Mouse (Mus musculus) right cerebral cortex, postnatal 4 days (tissue): ENCODE measurements around the gene Olfr976.
"Not testable (repeated sequence)": the region's sequence is repeated elsewhere in the genome, so short reads cannot be mapped to it uniquely, and the experiment has no call there.

Source experiments
- DNase-seq: peaks from one replicate; pipeline ENCODE4 v3.0.0-alpha.2; 2022

Gene Olfr976

DNA sequence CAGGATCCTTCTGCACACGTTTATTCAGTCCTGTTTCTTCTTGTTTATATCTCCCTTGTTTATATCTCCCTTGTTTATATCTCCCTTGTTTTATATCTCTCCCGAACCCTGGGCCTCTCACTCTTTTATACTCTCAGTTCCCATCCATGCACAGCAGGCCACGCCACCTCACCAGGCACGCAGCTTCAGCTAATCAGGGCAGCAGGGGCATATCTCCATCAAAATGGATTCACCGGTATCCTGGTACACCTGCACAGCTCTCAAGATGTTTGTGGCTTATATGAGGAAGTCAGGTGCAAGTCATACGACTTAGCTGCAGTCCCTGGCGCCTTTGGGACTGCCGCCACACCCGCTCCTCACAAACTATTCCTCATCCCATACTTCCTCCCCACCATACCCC lies at the start of gene Olfr976:
Gene Olfr976 (minus strand): TSS at position 101 of the 400 bp plus-strand sequence.
- not testable (repeated sequence) for DNase-seq

DNA sequence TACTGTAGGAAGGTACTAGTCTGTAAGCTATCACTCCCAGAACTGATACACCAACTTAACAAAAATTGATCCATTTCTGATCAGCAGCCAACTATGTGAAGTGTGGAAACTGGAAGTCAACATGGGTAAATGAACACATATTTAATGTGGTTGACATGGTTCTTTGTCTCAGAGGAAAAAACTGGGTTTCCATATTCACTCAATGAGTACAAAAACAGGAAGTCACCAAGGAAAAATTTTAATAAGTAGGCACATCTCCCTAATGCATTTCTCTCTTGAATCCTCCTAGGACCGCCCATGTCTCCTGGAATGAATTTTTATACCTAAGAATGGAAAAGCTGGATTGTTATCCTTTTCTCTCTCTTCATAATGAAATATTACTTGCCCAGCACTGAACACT lies 48.5 kb upstream of the Olfr976 start, which contains the start of gene Olfr980:
Gene Olfr980 (minus strand): TSS at position 101 of the 400 bp plus-strand sequence.
- DNase-seq: no peak

DNA sequence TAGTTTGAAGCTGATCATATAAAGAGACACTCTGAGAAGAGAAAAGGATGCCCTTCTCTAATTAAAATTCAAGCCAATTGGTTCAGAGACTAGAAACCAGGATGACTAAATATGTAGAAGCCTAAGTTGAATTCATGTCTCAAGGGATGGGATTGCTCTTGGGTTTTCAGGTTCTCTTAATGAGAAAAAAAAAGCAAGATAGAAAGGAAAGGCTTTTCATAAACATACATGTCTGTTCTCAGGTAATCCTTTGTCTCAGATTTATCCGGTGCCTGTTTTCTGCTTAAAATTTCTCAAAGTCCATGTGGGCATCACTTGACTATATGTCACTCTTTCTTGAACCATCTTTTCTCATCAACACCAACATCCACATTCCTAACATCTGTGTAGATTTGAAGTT lies 42.4 kb upstream of the Olfr976 start, which contains the start of gene Olfr979:
Gene Olfr979 (minus strand): TSS at position 101 of the 400 bp plus-strand sequence.
- DNase-seq: no peak

DNA sequence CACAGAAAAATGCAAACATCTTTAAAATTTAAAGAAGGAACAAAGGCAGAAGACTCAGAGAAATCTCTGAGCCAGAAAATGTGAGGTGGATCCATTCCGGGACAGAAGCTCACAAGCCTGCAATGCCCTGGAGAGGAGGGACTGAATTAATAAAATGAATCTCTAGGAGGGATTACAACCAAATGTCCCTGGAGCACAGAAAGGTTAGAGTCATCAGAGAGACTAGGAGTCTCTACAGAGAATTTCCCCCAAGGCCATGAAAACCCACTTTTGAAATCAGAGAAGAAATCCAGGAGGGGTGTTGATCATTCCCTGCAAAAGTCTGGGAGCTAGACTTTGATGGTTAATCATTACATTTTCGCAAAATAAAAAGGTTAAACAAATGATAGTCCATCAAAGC lies 30.9 kb upstream of the Olfr976 start, which contains the start of gene Olfr978:
Gene Olfr978 (plus strand): TSS at position 301 of the 400 bp plus-strand sequence.
- no peak for DNase-seq

- not testable (repeated sequence) for DNase-seq
Measured at GRCm38 (mm10) chr9:39976581-39977145, 15.7 kb upstream of the Olfr976 start.

- DNase-seq: no peak
Measured at GRCm38 (mm10) chr9:39951946-39952345, 9.0 kb downstream of the Olfr976 start, which contains the start of gene Olfr975. TSS of gene Olfr975 (minus strand) at chr9:39952046.

DNA sequence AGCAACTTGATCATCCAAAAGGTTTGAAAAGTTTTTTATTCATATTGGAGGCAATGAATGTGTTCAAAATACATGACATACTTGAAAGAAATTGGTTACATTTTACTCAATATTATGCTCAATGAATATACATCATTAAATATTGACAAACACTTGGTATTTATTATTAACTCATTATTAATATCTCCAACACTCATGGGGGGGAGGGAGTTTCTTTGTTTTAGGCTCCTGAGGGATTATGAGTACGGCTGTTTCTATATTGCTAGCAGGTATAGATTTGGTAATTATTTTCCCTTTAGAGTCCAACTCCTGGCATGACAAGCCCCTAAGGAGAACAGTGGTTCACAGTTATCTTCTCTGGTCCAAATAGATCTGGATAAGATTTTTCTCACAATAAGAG lies 23.7 kb downstream of the Olfr976 start, which contains the start of gene Olfr974:
Gene Olfr974 (plus strand): TSS at position 301 of the 400 bp plus-strand sequence.
- no peak for DNase-seq

DNA sequence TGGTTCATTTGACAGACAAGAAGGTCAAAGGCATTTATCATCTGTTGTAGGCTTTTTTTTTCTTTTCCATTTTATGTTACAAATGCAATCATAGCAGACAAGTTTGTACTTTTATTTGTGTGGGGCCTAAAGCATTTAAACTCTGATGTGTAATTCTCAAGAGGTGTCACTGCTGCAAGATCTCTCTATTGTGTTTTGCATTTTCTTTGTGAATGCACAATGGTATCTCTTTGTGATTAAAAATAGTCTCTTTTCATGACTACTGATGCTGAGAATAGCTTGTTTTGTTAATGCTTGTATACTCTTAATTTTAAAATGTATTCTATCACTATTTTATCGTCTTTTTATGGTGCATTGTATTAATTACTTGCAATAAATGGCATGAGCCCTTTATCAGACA lies 32.1 kb downstream of the Olfr976 start:
- not testable (repeated sequence) for DNase-seq

DNA sequence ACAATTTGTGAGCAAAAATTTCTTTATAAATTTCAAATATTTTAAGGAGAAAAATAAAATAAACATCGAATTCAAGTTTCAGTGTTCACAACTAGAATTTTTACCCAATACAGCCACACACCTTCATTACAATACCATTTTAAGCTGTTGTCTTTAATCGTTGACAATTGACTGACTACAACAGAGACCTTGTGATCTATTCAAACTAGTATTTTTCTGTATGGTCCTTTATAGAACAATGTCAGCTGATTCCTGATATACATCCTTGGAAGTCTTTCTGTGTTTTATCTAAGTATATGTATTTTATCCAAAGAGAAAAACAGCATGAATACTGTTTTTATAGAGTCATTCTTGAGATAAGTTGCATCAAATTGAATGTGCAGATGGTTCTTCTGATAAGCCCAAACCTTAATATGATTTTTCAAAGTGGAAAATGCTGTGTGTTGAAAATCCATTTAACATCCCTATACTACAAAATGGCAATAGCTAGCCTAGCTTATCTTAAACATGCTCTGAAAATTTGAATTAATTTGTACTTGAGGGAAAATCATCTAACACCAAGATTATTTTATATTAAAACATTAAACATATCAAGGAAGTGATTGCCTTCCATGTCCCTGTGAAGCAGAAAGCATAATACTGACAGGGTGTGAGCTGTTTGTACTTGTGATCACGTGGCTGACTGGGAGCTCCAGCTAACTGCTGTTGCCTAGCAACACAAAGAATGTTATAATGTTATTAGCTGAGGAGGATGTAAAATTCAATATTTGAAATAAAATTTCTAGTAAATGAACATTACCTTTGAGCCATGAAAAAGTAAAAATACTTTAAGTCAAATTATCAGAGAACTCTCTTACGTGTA lies 32.7 kb downstream of the Olfr976 start:
- DNase-seq: not testable (repeated sequence)

DNA sequence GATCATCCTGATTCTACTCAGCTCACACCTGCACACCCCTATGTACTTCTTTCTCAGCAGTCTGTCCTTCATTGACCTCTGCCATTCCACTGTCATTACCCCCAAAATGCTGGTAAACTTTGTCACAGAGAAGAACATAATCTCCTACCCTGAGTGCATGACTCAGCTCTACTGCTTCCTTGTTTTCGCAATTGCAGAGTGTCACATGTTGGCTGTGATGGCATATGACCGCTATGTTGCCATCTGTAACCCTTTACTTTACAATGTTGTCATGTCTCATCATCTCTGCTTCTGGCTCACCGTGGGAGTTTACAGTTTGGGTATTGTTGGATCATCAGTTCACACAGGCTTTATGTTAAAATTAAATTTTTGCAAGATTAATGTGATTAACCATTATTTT lies 51.0 kb downstream of the Olfr976 start:
- no peak for DNase-seq

DNA sequence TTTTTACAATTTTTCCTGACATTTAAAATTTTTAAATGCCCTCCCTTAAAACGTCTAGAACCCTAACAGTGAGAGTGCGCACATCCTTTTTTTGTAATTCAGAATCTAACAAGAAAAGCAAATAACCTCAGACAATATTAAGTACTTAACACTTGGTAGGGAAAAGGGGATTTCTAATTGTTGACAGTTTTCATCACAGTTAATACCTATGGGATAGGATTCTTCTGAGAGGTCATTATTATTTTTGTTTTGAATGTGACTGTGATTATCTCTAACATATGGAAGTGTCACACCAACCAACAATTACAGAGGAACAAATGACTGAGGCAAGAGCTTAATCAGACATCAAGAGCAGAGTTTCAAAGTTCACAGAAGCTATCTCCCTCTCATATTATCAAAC lies 53.9 kb downstream of the Olfr976 start, which contains the start of gene Olfr229:
Gene Olfr229 (plus strand): TSS at position 301 of the 400 bp plus-strand sequence.
- no peak for DNase-seq

DNA sequence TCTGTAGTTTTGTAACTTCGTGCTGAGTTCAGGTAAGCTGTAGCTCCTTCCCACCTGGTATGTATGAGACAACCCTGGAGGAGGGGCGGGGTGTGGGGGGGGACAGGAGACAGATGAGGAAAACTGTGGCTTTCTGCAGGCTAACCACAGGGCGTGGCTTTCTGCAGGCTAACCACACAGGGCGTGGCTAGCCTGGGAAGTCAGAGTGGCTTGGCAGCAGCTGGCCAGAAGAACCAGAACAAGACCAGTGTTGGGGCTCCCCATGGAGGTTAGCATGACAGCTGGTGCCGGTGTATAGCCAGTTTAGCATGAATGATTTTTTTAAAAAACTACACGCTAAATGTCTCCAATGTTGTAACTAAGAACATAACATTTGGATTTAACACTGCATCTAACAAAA lies 55.8 kb downstream of the Olfr976 start:
- DNase-seq: no peak
